Mouse (Mus musculus) adrenal gland, adult 18-20 months (tissue): ENCODE measurements around the gene Galk1. TPM values are rescaled to one million over a fixed set of nuclear protein-coding genes. Genes with fewer than 3 reads are reported as not detected.

Experiments used
- DNase-seq, 2 experiments: peaks; one replicate each; pipeline ENCODE4 v3.0.0; 2021 to 2022; ENCODE audit warnings: low spot score in 2 of 2
- long read RNA-seq, 2 experiments: library from polyadenylated mRNA; stranded (forward); transcript quantifications; one replicate each; pipeline ENCODE4 v2.0.0; 2021
- total RNA-seq, 2 experiments: library from RNA; stranded (reverse); gene quantifications; 1 replicate in 1 of 2; 2 replicates in 1 of 2; pipeline ENCODE4 v1.2.3; 2021

Gene Galk1
- total RNA-seq: 10 to 100 TPM; 26.8 to 33.1 TPM
- long read RNA-seq, experiment 1, transcript Galk1-201 (8 exons, 1,406 nt): major isoform, 19 of 23 reads
- long read RNA-seq, experiment 1, partial matches to known transcripts: 1 of 23 reads
- long read RNA-seq, experiment 1, other reads (novel, unspliced or antisense): 3 of 23 reads
- long read RNA-seq, experiment 2, transcript Galk1-201 (8 exons, 1,406 nt): major isoform, 89 of 101 reads
- long read RNA-seq, experiment 2, partial matches to known transcripts: 11 of 101 reads
- long read RNA-seq, experiment 2, other reads (novel, unspliced or antisense): 1 of 101 reads

DNA sequence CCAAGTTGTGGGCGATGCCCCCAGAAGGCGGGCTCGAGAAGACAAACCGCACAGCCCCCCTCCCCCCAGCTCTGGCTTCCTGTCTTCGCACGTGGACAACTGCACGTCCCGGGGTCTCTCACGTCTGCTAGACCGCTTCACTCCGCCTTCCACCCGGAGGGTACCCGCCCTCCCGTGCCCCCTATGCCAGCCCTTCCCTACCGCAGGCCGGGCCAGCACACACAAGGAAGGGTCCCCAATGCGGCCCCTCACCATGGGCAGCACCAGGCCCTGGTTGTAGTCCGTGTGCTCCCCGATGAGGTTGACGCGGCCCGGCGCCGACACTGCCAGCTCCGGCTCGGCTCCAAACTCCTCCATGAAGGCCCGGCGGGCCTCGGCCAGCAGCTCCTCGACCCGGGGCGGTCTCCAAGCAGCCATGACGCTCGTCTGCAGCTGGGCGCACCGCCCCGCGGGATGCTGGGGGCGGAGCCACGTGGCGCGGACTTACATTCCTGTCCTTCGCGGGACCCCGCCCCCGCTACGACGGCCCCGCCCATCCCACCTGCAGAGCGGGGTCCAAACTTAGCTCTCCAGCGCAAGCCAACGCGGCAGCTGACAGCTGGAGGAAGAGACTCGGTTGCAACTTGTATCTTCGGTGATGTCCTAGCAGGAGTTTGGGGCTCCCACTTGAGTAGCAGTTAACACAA, at the start of gene Galk1:
Gene Galk1, minus strand, starts transcription at position 458 of the 686 bp plus-strand sequence.
- peak; percentile 83 to 89 for DNase-seq

DNA sequence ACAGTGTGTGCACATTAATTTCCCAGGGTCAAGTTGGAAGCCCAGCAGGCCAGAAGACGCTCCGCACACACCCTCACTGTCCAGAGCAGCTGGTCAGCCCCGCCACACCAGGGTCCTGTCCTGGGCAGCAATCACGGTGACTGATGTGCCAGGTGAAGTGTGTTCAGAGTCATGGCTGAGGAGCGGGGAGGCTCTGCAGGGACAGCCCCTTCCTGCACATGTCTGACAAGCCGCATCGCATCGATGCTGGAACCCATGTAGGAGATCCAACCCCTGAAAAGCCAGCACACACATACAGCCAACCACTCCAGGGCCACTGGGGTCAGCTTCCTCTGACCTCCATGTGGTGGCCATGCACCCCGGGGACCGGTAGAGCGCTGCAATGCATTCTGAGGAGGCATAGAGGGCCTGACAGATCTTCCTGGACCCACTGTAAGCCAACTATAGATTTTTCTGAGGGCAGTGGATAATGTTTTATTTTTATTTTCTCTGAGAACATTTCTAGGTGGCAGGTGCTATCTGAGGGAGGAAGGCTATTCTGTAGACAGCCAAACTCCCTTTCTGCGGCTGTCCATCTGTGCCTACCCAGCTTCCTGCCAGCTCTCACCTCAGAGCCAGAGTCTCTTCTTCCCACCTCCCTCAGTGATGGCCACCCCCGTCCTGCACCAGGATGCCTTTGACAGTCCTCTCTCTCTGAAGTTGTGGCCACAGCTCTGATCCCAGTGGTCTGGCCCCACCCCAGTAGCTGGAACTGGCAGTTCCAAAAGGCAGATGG, 49.3 kb upstream of the Galk1 start:
- DNase-seq: no peak

DNA sequence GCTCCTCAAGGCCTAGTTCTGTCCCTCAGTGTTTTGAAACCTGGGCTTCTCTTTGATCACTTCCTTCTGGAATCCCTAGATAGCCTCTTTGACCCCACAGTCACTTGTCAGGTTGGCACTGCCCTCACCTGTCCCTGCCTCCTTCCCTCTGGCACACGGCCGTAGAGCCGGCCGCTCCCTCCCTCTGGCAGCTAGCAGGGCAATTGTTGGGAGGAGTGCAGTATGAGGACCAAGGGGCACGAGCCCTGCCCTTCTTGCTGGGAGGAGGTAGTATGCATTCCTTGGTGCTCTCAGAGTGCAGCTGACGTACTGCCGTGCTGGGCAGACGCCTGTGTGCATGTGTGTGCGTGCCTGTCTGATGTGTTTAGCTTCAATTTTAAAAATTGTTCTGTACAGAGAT, 48.1 kb upstream of the Galk1 start:
- DNase-seq: no peak

DNA sequence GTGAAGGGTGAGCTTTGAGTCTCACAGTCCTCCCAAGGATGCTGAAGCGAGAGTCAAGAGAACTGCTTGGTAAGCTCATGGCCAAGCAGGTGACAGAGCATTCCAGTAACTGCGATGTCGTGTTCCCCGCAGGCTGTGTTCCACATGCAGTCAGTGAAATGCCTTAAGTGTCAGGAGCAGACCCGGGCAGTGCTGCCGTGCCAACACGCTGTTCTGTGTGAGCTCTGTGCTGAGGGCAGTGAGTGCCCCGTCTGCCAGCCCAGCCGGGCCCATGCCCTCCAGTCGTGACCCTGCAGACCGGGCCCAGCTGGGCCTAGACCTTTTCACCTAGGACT, 47.1 kb upstream of the Galk1 start:
- no peak for DNase-seq

DNA sequence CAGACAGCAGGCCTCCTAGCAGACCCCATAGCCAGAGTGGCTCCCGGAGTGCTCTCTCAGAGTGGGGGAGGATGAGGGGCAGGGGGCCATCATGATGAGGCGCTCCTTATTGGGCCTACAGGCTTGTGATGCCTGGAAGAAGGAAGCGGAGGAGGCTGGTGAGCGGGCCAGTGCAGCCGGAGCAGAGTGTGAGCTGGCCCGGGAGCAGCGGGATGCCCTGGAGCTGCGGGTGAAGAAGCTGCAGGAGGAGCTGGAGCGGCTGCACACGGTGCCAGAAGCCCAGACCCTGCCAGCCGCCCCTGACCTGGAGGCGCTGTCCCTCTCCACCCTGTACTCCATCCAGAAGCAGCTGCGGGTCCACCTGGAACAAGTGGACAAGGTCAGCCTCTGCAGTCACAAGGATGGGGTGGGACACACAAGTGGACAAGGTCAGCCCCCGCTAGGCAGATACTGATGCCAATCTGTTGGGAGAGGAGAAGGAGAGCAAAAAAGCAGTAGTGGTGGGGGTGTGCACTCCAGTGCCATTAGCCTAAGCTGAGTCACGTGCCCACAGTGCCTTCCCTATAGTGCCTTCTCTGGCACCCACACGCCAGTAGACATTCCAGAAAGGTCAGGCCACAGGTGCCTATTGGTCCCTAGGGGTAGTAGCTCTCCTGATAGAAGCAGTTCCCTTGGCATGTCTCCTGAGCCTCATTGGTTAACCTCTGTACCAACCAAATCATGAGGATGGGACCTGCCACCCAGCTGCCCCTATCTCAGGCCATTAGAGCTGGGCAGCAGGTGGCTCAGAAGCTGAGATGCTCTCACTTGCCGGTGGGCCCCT, 46.6 kb upstream of the Galk1 start:
- no peak for DNase-seq

DNA sequence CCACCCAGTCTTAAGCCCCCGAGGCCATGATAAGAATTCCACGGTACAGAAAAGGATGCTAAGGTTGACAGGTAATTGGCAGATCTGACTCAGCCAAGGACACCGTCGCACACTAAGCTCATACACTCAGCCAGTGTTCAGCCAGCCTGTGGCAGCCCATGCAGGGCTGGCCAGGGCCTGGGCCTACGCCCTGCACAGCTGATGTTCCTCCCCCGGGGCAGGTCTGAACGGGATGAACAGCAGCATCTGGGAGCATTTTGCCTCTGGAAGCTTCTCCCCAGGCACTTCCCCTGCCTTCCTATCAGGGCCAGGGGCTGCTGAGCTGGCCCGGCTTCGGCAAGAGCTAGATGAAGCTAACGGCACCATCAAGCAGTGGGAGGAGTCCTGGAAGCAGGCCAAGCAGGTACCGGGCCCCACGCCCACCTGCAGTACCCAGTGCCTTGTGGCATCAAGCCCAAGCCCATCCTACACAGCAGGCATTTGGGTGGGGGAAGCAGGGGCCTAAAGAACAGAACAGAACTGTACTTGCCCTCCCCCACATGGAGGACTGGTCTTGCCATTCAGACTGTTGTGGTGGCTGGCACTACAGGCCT, 45.6 kb upstream of the Galk1 start:
- no peak for DNase-seq

DNA sequence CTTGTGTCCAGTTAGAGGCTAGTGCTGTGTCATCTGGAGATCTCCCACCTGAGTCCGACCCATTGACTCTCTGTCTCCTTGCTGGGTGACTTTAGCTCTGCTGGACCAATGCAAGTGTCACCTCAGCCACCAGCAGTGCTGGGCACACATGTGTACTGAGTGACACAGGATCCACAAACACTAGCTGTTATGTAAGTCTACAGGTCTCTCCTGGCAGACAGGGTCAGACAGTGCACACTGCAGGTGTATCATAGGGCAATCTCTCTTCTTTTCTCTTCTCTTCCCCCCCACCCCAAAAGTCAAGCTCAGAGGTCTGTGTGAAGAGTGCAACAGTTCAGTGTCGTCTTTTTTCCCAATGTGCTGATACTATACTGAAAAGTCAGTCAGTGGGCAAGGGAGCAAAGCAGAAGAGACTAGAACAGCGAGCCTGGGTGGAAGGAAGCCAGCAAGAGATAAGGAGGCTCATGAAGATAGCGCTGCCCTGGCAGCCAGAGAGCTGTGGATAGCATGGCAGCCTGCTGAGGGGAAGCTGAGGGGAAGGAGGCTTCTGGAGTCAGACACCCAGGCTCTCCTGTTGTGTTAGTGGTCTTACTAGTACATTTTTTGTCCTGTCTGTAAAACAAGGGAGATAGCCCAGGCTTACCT, 44.8 kb upstream of the Galk1 start:
- DNase-seq: no peak

DNA sequence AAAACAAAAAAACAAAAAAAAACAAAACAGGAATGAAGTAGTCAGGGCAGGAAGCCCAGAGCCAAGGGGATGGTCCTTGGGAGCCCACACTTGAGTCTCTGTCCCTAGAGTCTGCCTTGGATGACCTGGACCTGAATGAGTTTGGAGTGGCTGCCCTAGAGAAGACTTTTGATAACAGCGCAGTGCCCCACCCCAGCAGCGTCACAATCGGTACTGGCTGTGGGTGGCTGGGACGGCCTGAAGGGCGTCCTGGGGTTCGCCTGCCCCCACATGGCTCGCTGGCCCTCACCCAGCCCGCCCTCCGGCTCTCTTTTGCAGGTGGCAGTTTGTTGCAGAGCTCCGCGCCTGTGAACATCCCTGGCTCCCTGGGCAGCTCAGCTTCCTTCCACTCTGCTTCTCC, 43.4 kb upstream of the Galk1 start:
- no peak for DNase-seq

DNA sequence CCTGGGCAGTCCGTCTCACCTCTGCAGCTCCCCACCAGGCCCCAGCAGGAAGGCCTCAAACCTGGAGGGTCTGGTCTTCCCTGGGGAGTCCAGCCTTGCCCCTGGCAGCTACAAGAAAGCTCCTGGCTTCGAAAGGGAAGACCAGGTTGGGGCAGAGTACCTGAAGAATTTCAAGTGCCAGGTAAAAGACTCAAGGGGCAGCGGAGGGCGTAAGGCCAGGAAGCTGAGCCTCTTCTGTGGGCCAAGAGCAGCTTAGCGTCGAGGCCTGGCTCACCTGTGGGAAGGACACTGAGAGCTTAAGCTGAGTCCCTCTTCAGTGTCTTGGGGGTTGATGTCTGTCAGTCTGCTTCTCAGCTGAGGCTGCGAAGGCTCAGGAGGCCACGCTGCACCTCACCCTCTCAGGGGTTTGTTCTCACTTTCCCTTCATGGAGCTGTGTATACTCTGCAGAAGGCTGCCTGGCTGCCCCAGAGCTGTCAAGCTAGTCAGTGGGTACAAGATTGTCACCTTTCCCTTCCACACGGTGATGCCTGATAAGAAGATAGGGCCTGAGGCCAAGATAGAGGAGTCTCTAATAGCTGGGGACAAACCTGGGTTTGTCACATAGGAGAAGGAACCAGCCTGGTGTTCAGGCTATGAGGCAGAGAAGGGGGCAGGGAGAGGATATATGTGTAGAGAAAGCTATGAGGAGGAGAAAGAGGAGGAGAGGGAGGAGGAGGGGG, 41.2 kb upstream of the Galk1 start:
- DNase-seq: no peak

DNA sequence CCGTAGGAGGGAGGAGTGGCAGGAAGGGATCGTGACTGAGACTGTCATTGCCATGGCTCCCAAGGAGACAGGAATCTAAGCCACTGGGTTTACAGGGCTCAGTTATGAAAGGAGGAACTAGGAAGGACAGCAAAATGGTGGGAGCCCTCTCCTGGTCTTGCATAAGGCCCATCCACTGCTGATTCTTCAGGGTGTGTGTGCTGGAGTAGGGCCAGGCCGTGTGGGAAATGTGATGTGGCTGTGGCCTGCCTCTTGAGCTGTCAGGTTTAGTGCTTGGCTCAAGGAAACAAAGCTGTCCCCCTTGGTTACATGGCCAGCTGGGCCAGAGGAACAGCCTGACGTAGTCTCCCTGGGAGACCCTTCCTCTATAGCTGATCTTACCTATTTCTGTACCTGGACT, 37.7 kb upstream of the Galk1 start:
- DNase-seq: no peak

DNA sequence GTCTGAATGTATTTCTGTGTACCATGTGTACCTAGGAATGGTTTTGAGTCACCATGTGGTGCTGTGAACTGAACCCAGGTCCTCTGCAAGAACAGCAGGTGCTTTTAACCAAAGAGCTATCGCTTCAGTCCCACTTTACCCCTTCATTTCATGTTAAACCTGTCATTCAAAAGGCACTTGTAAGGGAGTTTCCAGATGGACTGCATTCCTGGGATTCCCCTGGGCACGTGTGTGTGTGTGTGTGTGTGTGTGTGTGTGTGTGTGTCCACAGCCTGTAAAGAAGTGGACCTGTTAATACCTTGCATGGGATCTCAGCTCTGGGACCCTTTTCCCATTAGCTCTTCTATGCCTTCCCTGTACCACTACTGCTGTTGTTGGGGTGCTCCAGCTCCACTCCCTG, 37.1 kb upstream of the Galk1 start:
- no peak for DNase-seq

DNA sequence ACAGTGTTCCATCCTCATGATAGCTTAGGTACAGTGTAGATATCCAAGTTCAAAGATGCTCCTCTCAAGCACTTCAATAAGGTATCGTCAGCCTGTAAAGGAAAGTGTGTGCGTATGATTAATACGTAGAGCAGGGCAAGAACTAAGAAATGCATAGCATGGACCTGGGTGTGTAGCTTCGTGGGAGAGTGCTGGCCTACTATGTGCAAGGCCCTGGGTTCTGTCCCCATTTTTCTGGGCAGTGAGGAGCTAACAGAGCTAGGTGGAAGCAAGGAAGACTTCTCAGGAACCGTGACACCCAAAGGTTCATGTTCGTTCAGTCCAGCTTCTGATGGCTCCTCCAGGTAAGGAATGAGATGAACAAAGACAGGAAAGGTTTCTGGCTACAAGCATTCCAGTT, 32.7 kb upstream of the Galk1 start:
- DNase-seq: no peak

DNA sequence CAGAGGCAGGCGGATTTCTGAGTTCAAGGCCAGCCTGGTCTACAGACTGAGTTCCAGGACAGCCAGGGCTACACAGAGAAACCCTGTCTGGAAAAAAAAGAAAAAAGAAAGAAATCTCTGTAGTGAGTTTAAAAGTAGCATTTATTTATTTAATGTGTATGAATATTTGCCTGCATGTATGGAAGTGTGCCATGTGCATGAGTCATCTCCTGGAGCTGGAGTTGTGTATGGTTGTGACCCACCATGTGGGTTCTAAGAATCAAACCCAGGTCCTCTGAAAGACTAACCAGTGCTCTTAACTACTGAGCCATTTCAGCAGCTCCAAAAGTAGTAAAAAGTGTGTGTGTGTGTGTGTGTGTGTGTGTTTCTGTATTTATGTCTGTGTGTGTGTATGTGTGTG, 30.8 kb upstream of the Galk1 start:
- DNase-seq: no peak

DNA sequence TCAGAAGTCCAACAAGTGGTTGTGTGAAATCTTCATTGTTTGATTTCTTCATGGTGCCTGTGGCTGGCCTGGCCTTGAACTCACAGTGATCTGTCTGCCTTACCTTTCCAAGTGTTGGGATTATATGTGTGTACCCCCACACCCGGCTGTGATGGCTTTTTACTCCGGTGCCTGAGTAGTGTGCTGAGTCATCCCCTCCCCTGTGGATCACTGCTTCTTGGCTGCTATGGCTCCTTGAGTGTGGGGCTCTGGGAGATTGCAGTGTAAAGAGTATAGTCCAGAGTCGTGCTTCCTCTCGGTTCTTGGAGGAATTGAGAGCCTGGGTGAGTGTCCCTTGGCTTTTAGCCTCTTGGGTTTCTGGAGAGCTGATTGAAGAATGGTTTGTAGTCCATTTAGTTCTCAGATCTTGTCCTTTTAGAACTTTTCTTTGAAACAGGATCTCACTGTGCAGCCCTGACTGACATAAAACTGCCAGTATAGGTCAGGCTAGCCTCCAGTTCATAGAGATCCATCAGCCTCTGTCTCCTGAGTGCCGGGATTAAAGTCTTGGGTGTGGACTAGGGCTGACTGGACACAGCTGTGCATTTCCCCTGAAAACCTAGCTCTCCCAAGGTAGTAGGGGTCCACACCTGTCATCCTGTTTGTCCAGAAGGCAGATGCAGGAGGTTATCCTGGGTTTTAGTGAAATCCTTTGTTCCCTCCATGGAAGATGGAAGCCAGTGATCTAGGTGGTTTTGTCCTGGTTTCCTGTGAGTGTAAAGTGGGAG, 30.0 kb upstream of the Galk1 start:
- DNase-seq: no peak

DNA sequence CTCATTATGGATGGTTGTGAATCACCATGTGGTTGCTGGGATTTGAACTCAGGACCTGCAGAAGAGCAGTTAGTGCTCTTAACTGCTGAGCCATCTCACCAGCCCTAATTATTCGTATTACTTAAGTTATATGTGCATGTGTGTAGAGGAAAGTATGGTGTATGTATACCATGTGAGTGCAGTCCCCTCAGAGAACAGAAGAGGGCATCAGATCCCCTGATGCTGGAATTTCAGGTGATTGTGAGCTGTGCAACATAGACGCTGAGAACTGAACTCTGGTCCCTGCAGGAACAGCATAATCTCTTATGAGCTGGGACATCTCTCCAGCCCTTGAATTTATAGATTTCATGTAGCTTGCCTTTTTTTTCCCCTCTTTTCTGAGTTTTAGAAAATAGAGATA, 29.3 kb upstream of the Galk1 start:
- DNase-seq: no peak

DNA sequence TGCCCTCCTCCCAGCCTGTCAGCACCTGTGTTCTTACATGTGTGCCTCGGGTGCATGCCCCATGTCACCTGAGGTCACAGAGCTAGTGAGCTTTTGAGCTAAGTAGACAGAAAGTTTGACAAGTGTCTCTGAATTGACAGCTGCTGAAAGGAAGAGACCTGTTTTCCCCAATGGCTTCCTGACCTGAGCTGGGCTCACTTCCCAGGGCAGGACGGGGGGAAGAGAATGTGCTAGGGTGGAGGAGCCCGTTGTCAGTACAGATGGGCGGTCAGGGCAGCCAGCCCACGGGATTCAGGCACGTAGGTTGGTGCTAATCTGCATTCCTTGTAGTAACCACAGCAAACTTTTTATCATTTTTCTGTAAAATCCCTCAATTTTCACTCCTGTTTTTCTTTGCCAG, 28.1 kb upstream of the Galk1 start:
- DNase-seq: no peak

DNA sequence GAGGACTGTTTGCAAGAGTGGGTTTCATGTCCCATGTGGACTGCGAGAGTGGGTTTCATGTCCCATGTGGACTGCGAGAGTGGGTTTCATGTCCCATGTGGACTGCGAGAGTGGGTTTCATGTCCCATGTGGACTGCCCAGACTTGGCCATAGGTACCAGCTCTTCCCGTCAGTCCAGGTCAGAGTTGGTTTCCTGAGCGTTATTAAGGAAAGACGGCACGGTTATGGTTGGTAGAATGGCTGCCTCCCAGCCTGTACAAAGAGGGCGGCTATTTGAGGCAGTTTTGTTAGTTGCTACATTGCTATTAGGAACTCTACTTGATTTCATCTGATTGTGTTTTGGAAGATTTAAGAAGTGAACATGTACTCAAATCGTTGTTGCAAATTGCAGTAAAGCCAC, 25.3 kb upstream of the Galk1 start:
- DNase-seq: no peak

DNA sequence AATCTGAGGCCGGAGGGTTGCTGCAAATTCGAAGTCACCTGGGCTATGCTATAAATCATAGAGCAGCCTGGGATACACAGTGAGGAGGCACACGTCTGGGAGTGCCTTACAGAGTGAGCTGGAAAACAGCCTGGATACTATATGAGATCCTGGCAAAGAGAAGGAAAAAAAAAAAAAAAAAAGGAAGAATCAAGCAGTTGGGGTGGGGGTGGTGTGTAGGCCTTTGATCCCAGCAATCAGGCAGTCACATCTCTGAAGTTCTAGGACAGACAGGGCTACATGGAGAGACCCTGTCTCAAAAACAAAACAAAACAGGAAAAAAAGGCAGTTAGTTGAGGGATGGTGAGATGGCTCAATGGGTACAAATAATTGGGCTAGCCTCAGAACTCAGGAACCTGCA, 24.2 kb upstream of the Galk1 start:
- DNase-seq: no peak

DNA sequence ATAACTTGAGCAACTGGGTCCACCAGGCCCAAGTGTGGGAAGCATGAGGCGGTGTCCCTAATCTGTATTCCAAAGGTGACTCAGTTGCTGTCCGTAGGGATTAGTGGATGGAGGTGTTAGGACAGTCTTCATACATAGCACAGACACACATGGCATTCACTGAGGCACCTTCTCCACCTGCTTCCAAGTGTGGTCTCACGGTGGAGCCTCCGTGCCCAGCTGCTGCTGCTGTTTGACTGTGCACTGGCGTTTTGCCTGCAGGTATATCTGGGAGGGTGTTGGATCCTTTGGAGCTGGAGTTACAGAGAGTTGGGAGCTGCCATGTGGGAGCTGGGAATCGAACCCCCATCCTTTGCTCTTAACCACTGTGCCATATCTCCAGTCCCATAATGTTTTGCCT, 22.1 kb upstream of the Galk1 start:
- DNase-seq: no peak
